In the genomic region with DNA sequence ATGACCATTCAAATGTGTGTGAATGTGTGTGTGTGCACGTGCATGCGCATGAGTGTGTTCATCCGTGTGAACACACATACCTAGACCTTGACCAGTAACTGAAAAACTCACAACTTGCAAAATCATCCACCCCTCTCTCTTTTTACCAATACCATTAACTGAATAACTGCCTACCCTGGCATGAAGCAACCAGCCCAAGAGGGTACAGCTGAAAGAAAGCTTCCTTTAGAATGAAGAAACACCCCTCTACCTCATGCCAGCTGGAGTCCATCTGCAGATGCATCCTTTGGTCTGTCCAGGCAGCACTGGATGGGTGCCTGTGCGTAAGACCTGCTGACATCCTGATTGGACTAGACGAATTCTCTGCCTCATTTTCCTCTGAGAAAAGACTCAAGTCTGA, we compare ENCODE assay signal across 14 mouse cellular contexts.
"Had no signal": no experiment of that assay in that cellular context is flagged by ENCODE, and none has a peak within 500 bp of the region (broad histone marks: within the 10 kb centered on the region; RNA-seq: fewer than 3 reads in every experiment).

No protein-coding gene starts in this region.

- H3K9me3 ChIP-seq: midbrain, embryonic 13.5 days; midbrain, embryonic 15.5 days; neural tube, embryonic 12.5 days; stomach, embryonic 15.5 days had no signal

- DNase-seq: lung, adult 18-20 months; lung, embryonic 14.5 days; lung, postnatal 10 days; lung, postnatal 4 days; right cerebral cortex, postnatal 14 days; thymus, adult 2 months; thymus, postnatal 25 days had no signal

- H3K4me2 ChIP-seq: lung, embryonic 14.5 days; midbrain, embryonic 11.5 days; midbrain, embryonic 13.5 days; midbrain, embryonic 15.5 days; neural tube, embryonic 12.5 days; stomach, embryonic 15.5 days had no signal

- H3K4me3 ChIP-seq: megakaryocyte, embryonic 14.5 days; midbrain, embryonic 13.5 days; midbrain, embryonic 15.5 days; neural tube, embryonic 12.5 days; stomach, embryonic 15.5 days had no signal

- H3K36me3 ChIP-seq: midbrain, embryonic 13.5 days; midbrain, embryonic 15.5 days; neural tube, embryonic 12.5 days; stomach, embryonic 15.5 days had no signal

- H3K9ac ChIP-seq: lung, embryonic 14.5 days; midbrain, embryonic 13.5 days; midbrain, embryonic 15.5 days; neural tube, embryonic 12.5 days; stomach, embryonic 15.5 days had no signal

- H3K27me3 ChIP-seq: midbrain, embryonic 13.5 days; midbrain, embryonic 15.5 days; neural tube, embryonic 12.5 days; stomach, embryonic 15.5 days had no signal

- H3K27ac ChIP-seq: midbrain, embryonic 13.5 days; midbrain, embryonic 15.5 days; neural tube, embryonic 12.5 days; stomach, embryonic 15.5 days; stomach, postnatal 0 days had no signal

- H3K4me1 ChIP-seq: midbrain, embryonic 13.5 days; midbrain, embryonic 15.5 days; neural tube, embryonic 12.5 days; stomach, embryonic 15.5 days had no signal

- ATAC-seq: midbrain, embryonic 13.5 days; midbrain, embryonic 15.5 days had no signal
